Mouse (Mus musculus) hindbrain, embryonic 14.5 days (tissue): ENCODE measurements at regions not wholly inside any gene's neighbourhood (a gene's known extent, or its start where the extent isn't known, plus 50 kb on each side); places are given as distances from the start of the nearest gene placed in this dataset.

Experiments
- ATAC-seq: fragments of 200-750 bp; cut with Nextera tagmentation; 2 replicates; pipeline ENCODE4 v1.8.0; 2017; ENCODE audit warnings: moderate number of reproducible peaks, mild to moderate bottlenecking, moderate TSS enrichment, moderate library complexity; ENCODE audit not compliant: low FRiP score
- DNase-seq: peaks from one replicate; pipeline ENCODE4 v3.0.0-alpha.2; 2015; ENCODE audit warnings: low spot score
- H3K27ac ChIP-seq: fragments of 300-500 bp; sonication (generic); 2 replicates; pipeline ENCODE4 v1.5.1; 2014; ENCODE audit warnings: mild to moderate bottlenecking, moderate library complexity
- H3K27me3 ChIP-seq: fragments of 300-500 bp; sonication (generic); 2 replicates; pipeline ENCODE4 v1.6.1; 2014; ENCODE audit warnings: mild to moderate bottlenecking, low read length, mixed read lengths; ENCODE audit not compliant: control insufficient read depth, insufficient read depth
- H3K36me3 ChIP-seq: fragments of 300-500 bp; sonication (generic); replicated peaks from 2 replicates; pipeline ENCODE4 v1.6.1; 2014; ENCODE audit not compliant: control insufficient read depth, insufficient read depth
- H3K4me1 ChIP-seq: fragments of 300-500 bp; sonication (generic); replicated peaks from 2 replicates; pipeline ENCODE4 v1.6.1; 2014; ENCODE audit warnings: antibody characterized with exemption, low read length, mixed read lengths; ENCODE audit not compliant: control insufficient read depth, insufficient read depth
- H3K4me2 ChIP-seq: fragments of 300-500 bp; sonication (generic); replicated peaks from 2 replicates; pipeline ENCODE4 v1.6.1; 2014; ENCODE audit warnings: mild to moderate bottlenecking, moderate library complexity
- H3K4me3 ChIP-seq: fragments of 300-500 bp; sonication (generic); replicated peaks from 2 replicates; pipeline ENCODE4 v1.5.1; 2014; ENCODE audit warnings: mild to moderate bottlenecking, low read length
- H3K9ac ChIP-seq: fragments of 300-500 bp; sonication (generic); 2 replicates; pipeline ENCODE4 v1.6.1; 2014
- H3K9me3 ChIP-seq: fragments of 300-500 bp; sonication (generic); 2 replicates; pipeline ENCODE4 v1.6.1; 2016; ENCODE audit warnings: low read length; ENCODE audit not compliant: control insufficient read depth
- WGBS: fragments of 180-500 bp; shearing (Covaris S2); extraction: QIAGEN DNeasy Blood & Tissue Kit; methylation state at CpG from one replicate; pipeline ENCODE4 v1.1.7; 2014; 5-methylcytosine and 5-hydroxymethylcytosine counted together

DNA sequence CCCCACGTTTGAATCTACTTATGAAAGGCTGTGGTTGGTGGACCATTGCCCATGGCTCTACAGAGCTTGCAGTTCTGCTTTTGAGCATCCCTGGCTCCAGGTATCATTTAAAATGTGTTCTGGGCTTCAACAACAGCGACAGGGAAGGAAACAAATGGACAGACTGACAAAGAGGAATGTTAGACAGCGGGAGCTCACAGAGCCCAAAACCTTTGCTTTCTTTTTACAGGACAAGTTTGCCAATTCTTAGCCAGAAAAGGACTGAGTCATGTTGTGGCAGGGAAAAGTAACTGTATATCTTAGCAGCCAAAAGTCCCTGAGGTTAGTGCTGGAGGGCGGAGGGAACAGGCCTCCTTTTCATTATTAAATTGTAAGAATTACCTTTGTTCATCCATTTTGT, 219.7 kb downstream of the Fndc1 start:
- WGBS = 76% methylated on average over 4 of the region's 4 CpGs
- H3K36me3 ChIP-seq = no peaks in the 10 kb centered on the region
- no peak overlapping the region for H3K4me2 ChIP-seq
- DNase-seq (no peak), ATAC-seq (no peak)
- no peaks in the 10 kb centered on the region for H3K27me3 ChIP-seq
- H3K4me1 ChIP-seq = no peaks in the 10 kb centered on the region
- H3K9ac ChIP-seq = no peak overlapping the region
- 0 out of 2 replicates have a peak, but pooled peaks cover 4% of the 10 kb centered on the region for H3K9me3 ChIP-seq
- H3K27ac ChIP-seq = no peak overlapping the region
- no peak overlapping the region for H3K4me3 ChIP-seq

DNA sequence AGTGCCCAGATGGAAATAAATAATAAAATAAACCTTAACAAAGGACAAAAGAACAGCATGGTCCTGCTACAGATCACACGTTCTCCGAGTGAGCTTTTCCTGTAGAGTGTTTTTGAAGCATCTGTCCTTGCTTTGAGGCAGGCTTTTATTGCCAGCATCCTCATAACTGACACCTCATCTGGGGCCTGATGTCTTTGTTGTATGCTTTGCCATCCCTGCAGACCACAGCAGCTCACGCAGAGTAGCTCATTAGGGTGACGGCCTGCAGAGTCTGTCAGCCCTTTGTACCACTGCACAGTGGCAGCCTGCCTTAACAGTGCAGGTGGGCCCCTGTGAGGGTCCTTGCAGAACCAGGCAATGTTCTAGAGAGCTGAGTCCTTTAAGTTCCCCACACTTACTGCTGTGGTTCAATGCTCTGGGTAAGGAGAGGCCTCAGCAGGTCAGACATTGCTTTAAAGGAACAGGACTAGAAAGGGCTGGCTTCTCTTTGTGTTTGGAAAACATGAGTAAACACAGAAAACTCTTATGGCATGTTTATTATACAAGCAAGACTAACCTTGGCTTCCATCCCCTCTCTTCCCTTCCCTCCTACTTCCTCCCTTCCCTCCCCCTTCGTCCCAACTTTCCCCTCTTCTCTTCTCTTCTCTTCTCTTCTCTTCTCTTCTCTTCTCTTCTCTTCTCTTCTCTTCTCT, 219.7 kb upstream of the Unc93a2 start:
- 57% methylated on average over 5 of the region's 5 CpGs for WGBS
- Histone ChIP-seq H3K4me1 (no peaks in the 10 kb centered on the region), H3K27ac (no peak overlapping the region), H3K27me3 (no peaks in the 10 kb centered on the region), H3K9me3 (0 out of 2 replicates have a peak, but pooled peaks cover 4% of the 10 kb centered on the region), H3K4me3 (no peak overlapping the region), H3K4me2 (no peak overlapping the region), H3K9ac (no peak overlapping the region), H3K36me3 (no peaks in the 10 kb centered on the region)
- DNase-seq (no peak), ATAC-seq (no peak)

DNA sequence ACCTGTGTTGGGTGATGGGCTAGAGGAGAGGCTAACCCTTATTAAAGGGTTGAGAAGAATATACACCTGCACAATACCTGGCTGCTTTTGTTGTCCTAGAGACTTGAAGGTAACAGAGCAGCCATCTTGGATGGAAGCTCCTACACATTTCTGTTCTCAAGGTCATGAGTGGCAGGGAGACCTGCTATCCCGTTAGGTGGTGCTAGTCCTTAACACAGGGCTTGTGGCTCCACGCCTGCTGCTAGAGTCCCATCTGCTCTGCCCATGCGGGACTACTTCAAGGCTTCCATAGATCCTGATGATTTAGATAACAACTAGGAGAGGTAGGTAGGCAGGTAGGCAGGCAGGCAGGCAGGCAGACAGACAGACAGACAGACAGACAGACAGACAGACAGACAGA, 218.8 kb upstream of the Unc93a2 start:
- no peak for DNase-seq
- Histone ChIP-seq H3K9ac (no peak overlapping the region), H3K4me1 (no peaks in the 10 kb centered on the region), H3K27ac (no peak overlapping the region), H3K4me2 (no peak overlapping the region), H3K27me3 (no peaks in the 10 kb centered on the region), H3K9me3 (0 out of 2 replicates have a peak, but pooled peaks cover 4% of the 10 kb centered on the region), H3K4me3 (no peak overlapping the region), H3K36me3 (no peaks in the 10 kb centered on the region)
- no peak for ATAC-seq
- 89% methylated on average over 3 of the region's 3 CpGs for WGBS

DNA sequence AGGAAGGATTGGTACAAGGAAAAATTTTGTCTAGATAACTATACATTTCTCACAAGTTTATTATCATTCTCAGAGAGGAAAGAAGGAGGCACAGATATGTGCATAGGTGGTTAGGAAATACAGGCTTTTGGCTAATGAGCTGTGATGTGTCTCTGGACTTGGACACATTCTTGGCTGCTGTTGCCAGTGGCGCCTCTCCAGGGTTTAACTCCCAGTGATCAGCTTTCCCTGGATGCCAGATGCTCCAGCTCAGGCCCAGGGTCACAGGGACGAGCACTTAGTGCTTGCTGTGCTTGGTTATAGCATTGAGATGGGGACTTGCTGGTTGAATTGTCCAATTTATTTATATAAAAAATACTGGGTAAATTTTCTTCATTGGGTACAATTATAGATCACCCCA, 215.3 kb upstream of the Unc93a2 start:
- DNase-seq (no peak), ATAC-seq (no peak)
- no peaks in the 10 kb centered on the region for H3K36me3 ChIP-seq
- H3K27me3 ChIP-seq = no peaks in the 10 kb centered on the region
- no peaks in the 10 kb centered on the region for H3K4me1 ChIP-seq
- 62% methylated on average over 2 of the region's 2 CpGs for WGBS
- H3K4me3 ChIP-seq = no peak overlapping the region
- no peak overlapping the region for H3K9ac ChIP-seq
- H3K9me3 ChIP-seq = 0 out of 2 replicates have a peak, but pooled peaks cover 4% of the 10 kb centered on the region
- no peak overlapping the region for H3K27ac ChIP-seq
- no peak overlapping the region for H3K4me2 ChIP-seq

GRCm38 (mm10) chr17:7597481-7597880, 212.2 kb upstream of the Unc93a2 start:
- DNase-seq (no peak), ATAC-seq (no peak)
- Histone ChIP-seq H3K27ac (no peak overlapping the region), H3K4me3 (no peak overlapping the region), H3K36me3 (no peaks in the 10 kb centered on the region), H3K9me3 (no peaks in the 10 kb centered on the region), H3K9ac (no peak overlapping the region), H3K4me2 (no peak overlapping the region), H3K4me1 (no peaks in the 10 kb centered on the region), H3K27me3 (no peaks in the 10 kb centered on the region)
- 59% methylated on average over 2 of the region's 2 CpGs for WGBS

- H3K4me3 ChIP-seq = no peak overlapping the region
- no peak for DNase-seq
- H3K27me3 ChIP-seq = no peaks in the 10 kb centered on the region
- H3K9me3 ChIP-seq = no peaks in the 10 kb centered on the region
- H3K27ac ChIP-seq = no peak overlapping the region
- no peak overlapping the region for H3K4me2 ChIP-seq
- no peaks in the 10 kb centered on the region for H3K4me1 ChIP-seq
- ATAC-seq = no peak
- H3K9ac ChIP-seq = no peak overlapping the region
- 49% methylated on average over 3 of the region's 3 CpGs for WGBS
- no peaks in the 10 kb centered on the region for H3K36me3 ChIP-seq
These were observed 209.5 kb upstream of the Unc93a2 start for GRCm38 (mm10) chr17:7594801-7595200.

DNA sequence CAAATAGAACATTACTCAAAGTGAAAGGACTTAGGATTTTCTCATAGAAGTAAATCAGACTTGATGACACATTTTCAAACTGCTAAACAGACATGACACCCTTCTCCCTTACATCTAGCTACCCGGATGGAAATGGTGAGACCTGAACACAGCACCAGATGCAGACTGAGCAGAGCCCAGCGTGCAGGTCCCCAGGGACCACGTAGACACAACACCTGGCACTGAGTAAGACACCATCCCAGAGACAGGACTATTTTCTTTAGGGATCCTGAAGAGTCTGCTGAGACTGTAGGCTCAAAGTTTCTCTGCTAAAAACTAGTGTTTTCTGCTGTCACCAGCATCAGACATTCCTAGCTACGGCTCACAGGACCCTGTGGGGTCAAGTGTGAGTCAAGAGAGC, 207.2 kb upstream of the Unc93a2 start:
- Histone ChIP-seq H3K27me3 (no peaks in the 10 kb centered on the region), H3K4me2 (no peak overlapping the region), H3K4me1 (no peaks in the 10 kb centered on the region), H3K9ac (no peak overlapping the region), H3K36me3 (no peaks in the 10 kb centered on the region), H3K9me3 (no peaks in the 10 kb centered on the region), H3K27ac (no peak overlapping the region), H3K4me3 (no peak overlapping the region)
- no peak for ATAC-seq
- WGBS = 89% methylated on average over 4 of the region's 4 CpGs
- no peak for DNase-seq

GRCm38 (mm10) chr17:7582866-7583398, 197.7 kb upstream of the Unc93a2 start:
- no peaks in the 10 kb centered on the region for H3K9me3 ChIP-seq
- H3K4me3 ChIP-seq = no peak overlapping the region
- no peaks in the 10 kb centered on the region for H3K4me1 ChIP-seq
- no peak overlapping the region for H3K27ac ChIP-seq
- WGBS = 78% methylated on average over 4 of the region's 4 CpGs
- DNase-seq (no peak), ATAC-seq (no peak)
- no peak overlapping the region for H3K4me2 ChIP-seq
- H3K27me3 ChIP-seq = no peaks in the 10 kb centered on the region
- no peak overlapping the region for H3K9ac ChIP-seq
- no peaks in the 10 kb centered on the region for H3K36me3 ChIP-seq

DNA sequence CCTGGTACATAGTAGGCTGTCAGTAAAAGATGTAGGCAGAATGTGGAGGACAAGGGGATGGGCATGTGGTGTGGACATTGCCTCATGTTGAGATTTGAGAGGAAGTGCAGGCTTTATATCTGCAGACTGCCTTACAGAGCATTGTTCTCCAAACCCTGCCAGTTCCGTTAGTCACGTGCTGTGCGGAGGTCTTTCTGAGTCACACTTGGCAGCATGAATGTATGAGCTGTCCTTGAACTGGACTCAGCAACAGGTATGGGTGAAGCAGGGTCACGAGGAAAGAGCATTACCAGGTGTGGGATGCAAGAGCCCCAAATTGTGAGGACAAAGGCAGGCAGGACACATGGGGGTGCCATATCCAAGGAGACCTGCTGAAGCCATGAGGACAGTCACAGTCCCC, 193.8 kb upstream of the Unc93a2 start:
- WGBS = 92% methylated on average over 4 of the region's 4 CpGs
- H3K4me1 ChIP-seq = no peaks in the 10 kb centered on the region
- no peaks in the 10 kb centered on the region for H3K9me3 ChIP-seq
- no peak for DNase-seq
- no peaks in the 10 kb centered on the region for H3K27me3 ChIP-seq
- no peak for ATAC-seq
- H3K4me2 ChIP-seq = no peak overlapping the region
- H3K4me3 ChIP-seq = no peak overlapping the region
- no peak overlapping the region for H3K9ac ChIP-seq
- no peaks in the 10 kb centered on the region for H3K36me3 ChIP-seq
- no peak overlapping the region for H3K27ac ChIP-seq

DNA sequence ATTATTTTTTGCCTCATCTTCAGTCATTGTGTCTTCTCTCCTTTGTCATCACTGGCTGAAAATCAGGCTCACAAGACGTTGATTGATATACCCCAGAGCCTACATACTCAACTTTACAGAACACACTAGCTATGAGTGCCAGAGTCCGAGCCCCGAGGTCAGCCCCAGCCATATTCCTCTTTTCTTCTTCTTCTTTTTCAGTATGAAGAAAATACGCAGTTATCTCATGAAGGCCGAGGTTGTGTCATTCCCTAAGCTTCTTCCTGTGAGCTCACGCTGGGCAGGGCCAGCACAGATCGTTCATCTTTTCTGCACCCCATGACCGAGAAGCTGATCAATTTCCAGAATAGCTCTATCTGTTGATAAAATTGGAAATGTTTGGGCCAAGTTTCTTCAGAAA, 192.7 kb upstream of the Unc93a2 start:
- DNase-seq (no peak), ATAC-seq (no peak)
- Histone ChIP-seq H3K4me1 (no peaks in the 10 kb centered on the region), H3K4me3 (no peak overlapping the region), H3K9me3 (no peaks in the 10 kb centered on the region), H3K27ac (no peak overlapping the region), H3K27me3 (no peaks in the 10 kb centered on the region), H3K9ac (no peak overlapping the region), H3K36me3 (no peaks in the 10 kb centered on the region), H3K4me2 (no peak overlapping the region)
- WGBS = 90% methylated on average over 8 of the region's 8 CpGs
